Mouse (Mus musculus) 3T3-L1 (cell line): ENCODE results near the gene Dclk2.

ENCODE experiments used
- DNase-seq: peaks from one replicate; pipeline ENCODE4 v3.0.0-alpha.2; 2015; ENCODE audit warnings: low read depth, low spot score

Dclk2 gene

GRCm38 (mm10) chr3:86894491-86894890, 26.2 kb downstream of the Dclk2 start:
- no peak for DNase-seq

GRCm38 (mm10) chr3:86887512-86887911, 33.1 kb downstream of the Dclk2 start:
- peak; percentile 31 for DNase-seq

GRCm38 (mm10) chr3:86885180-86885579, 35.5 kb downstream of the Dclk2 start:
- DNase-seq, result no peak

GRCm38 (mm10) chr3:86884481-86884880, 36.2 kb downstream of the Dclk2 start:
- no peak for DNase-seq

GRCm38 (mm10) chr3:86883985-86884384, 36.7 kb downstream of the Dclk2 start:
- DNase-seq, result no peak

- no peak for DNase-seq
Measured at GRCm38 (mm10) chr3:86875912-86876311, 44.7 kb downstream of the Dclk2 start.

GRCm38 (mm10) chr3:86873092-86873600, 47.5 kb downstream of the Dclk2 start:
- peak; percentile 71 for DNase-seq

GRCm38 (mm10) chr3:86870952-86871351, 49.7 kb downstream of the Dclk2 start:
- DNase-seq, result no peak

GRCm38 (mm10) chr3:86870411-86870810, 50.2 kb downstream of the Dclk2 start:
- no peak for DNase-seq

GRCm38 (mm10) chr3:86868721-86869120, 51.9 kb downstream of the Dclk2 start:
- peak; percentile 32 for DNase-seq

GRCm38 (mm10) chr3:86863327-86864008, 57.2 kb downstream of the Dclk2 start:
- DNase-seq, result no peak

- DNase-seq, result no peak
Measured at GRCm38 (mm10) chr3:86862939-86863311, 57.7 kb downstream of the Dclk2 start.

- no peak for DNase-seq
Measured at GRCm38 (mm10) chr3:86862245-86862938, 58.3 kb downstream of the Dclk2 start.

GRCm38 (mm10) chr3:86859791-86860190, 60.9 kb downstream of the Dclk2 start:
- peak; percentile 51 for DNase-seq

- DNase-seq, result no peak
Measured at GRCm38 (mm10) chr3:86858699-86859098, 62.0 kb downstream of the Dclk2 start.

GRCm38 (mm10) chr3:86857833-86858398, 62.7 kb downstream of the Dclk2 start:
- DNase-seq, result no peak

GRCm38 (mm10) chr3:86852867-86853266, 67.8 kb downstream of the Dclk2 start:
- no peak for DNase-seq

GRCm38 (mm10) chr3:86851131-86851530, 69.5 kb downstream of the Dclk2 start:
- DNase-seq, result peak; percentile 86

- DNase-seq, result peak; percentile 99
Measured at GRCm38 (mm10) chr3:86850394-86851030, 70.1 kb downstream of the Dclk2 start.

- no peak for DNase-seq
Measured at GRCm38 (mm10) chr3:86849337-86849736, 71.3 kb downstream of the Dclk2 start.

- no peak for DNase-seq
Measured at GRCm38 (mm10) chr3:86847536-86847935, 73.1 kb downstream of the Dclk2 start.

GRCm38 (mm10) chr3:86846036-86846435, 74.6 kb downstream of the Dclk2 start:
- peak; percentile 31 for DNase-seq
